Mouse (Mus musculus): ENCODE data around the gene Dner. TPM values are rescaled to one million over a fixed set of nuclear protein-coding genes. Genes with fewer than 3 reads are reported as not detected.

The Dner gene
- not detected for polyA plus RNA-seq (2017; shearing (Covaris generic))

- no peak for ATAC-seq
Observed at GRCm38 (mm10) chr1:84695517-84696411, at the start of gene Dner. Dner (minus strand) TSS chr1:84696221.

GRCm38 (mm10) chr1:84742156-84742555 is 46.1 kb upstream of the Dner start:
- peak; percentile 83 for ATAC-seq

- no peak for ATAC-seq
Observed at GRCm38 (mm10) chr1:84740080-84740479, 44.1 kb upstream of the Dner start.

DNA sequence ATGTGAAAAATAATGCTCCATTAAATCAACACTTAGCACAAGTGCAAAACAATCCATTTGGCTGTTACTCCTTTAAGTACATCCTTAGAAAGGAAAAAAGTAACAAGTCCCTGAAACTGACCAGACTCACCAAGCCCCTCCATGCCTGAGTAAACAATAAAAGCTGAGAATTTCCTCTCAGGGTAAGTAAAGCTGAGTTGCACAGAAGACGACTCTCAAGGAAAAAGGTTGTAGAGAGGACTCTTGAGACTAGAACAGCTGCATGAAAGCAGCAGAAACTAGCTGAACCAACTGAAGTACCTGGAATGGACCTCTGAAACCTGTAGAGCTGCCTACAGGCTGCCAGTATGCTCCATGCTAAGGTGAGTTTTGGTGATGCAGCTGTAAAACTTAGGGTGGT is 41.1 kb upstream of the Dner start:
- ATAC-seq, result no peak

DNA sequence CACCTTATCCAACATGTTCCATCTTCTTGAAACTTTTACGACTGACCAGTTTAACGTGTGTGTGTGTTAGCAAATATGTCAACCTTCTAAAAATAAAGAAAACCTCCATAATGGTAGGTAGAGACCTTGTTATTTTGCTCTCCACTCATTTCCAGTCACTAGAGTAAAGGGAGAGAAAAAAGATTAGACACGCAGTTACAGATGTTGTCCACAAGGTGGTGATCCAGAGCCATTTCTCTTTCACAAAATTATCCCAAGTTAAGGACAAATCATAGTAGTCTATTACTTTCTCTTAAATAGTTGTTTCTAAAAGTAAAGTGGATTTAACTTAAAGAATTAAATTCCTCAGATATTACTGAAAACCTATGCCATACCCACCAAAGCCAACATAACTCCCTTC is 37.8 kb upstream of the Dner start:
- ATAC-seq, result peak; percentile 54

DNA sequence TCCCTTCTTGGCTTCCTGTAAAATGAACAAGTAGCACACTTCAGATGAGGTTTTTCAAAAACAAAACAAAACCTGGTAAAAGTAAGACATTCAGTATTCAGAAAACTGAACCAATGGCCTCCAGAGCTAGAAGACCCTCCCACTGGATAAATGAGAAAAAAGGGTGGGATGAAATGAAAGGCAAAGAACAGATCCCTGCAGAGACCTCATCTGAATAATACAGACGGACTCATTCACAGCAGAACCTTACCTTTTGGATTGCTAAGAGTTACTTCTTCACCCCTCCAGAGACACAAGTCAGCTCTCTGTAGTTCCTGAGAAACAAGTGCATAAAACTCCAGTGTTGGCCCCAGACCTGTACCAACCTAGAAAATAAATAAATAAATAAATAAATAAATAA is 35.7 kb upstream of the Dner start:
- no peak for ATAC-seq

- no peak for ATAC-seq
Observed at GRCm38 (mm10) chr1:84722841-84723240, 26.8 kb upstream of the Dner start.

GRCm38 (mm10) chr1:84722371-84722770 is 26.4 kb upstream of the Dner start:
- no peak for ATAC-seq

- no peak for ATAC-seq
Observed at GRCm38 (mm10) chr1:84721942-84722341, 25.9 kb upstream of the Dner start.

DNA sequence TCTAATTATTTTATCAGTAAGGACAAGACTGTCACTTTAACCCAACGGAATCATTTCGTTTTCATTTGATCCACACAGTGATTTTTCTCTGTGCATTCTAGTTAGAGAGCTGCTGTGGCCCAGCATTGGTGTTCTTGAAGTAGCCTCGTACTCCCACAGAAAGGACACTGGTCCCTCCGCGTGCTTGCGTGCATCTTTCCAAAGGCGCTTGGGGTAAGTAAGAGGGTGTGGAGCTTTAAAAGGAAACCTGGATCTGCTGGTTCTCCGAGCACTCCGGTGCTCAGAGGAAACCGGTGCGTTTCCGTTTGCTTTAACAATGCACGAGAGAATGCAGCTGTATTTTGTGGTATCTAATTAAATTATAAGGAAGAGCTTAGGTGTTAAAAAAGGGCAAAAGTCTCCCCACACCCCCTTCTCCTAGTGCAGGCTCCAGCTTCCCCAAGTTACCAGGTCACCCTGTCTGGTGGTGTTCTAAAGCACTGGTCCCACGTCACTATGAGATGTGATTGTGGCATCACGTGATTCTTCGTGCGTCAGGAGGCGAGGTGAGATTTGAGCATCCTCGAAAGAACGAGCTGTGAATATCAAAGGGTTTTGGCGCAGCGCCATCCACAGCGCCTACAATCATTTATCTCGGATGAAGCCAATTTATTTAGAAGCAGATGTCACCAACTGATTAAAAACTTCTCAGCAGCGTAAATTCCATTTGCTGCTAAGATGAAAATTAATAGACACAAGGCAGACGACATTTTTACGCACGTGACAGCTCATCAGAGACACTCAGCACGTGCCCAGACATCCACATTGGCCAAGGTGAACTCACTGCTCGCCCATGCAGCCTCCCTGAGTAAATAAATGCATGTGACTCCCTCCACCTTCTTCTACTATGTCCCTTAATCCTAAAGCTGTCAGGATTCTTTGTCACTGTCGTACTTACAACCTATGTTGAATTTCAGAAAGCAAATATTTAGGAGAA is 14.1 kb upstream of the Dner start:
- ATAC-seq, result no peak

DNA sequence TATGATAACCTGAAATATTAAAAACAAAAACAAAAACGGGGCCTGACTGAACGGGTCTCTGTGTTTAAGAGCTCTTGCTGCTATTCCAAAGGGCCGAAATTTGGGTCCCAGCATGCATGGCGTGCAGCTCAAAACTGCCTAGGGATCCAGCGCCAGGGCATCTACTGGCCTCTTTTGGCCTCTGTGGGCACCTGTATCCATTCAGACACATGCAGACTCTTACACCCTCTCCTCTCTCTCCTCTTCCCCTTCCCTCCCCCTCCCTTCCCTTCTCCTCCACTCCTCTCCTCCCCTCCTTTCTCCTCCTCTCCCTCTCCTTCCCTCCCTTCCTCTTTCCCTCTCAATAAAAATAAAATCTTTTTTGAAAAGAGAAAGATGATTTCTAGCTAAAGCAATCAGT is 13.4 kb upstream of the Dner start:
- ATAC-seq, result no peak

DNA sequence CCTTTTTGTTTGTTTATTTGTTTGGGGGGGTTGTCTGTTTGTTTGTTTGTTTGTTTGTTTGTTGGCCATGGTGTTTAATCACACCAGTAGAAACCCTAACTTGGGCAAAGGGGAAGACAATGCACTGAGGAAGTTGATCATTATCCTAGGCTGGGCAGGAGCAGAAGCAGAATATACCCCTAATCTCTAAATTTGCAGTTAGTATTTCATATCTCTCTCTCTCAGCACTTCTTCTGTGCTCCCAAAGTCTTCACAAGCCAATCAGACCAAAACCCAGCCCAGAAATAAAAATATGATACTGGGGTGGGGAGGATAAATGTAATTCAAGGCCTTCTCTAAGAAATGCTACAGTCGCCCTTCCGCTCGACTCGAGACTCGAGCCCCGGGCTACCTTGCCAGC is 4.2 kb upstream of the Dner start:
- ATAC-seq, result no peak

GRCm38 (mm10) chr1:84697136-84697535 is 1.1 kb upstream of the Dner start:
- no peak for ATAC-seq

- ATAC-seq, result no peak
Observed at GRCm38 (mm10) chr1:84694688-84695474, 1.1 kb downstream of the Dner start.

DNA sequence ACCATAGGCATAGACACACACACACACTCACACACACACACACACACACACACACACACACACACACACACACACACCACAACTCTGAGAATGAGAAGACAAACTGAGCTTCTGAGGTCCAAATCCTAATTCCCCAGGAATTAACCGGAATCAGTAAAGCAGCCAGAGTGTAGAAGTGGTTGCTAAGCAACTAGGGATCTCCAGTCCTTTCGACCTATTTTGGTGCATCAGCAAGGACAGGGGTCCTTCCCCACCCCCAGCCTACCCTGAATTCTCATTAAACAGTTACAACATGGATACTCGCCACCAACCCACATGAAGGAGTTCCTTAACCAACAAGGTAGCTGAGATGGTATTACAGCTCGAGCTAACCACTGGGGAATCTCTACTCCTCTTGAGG is 18.1 kb downstream of the Dner start:
- ATAC-seq, result no peak

DNA sequence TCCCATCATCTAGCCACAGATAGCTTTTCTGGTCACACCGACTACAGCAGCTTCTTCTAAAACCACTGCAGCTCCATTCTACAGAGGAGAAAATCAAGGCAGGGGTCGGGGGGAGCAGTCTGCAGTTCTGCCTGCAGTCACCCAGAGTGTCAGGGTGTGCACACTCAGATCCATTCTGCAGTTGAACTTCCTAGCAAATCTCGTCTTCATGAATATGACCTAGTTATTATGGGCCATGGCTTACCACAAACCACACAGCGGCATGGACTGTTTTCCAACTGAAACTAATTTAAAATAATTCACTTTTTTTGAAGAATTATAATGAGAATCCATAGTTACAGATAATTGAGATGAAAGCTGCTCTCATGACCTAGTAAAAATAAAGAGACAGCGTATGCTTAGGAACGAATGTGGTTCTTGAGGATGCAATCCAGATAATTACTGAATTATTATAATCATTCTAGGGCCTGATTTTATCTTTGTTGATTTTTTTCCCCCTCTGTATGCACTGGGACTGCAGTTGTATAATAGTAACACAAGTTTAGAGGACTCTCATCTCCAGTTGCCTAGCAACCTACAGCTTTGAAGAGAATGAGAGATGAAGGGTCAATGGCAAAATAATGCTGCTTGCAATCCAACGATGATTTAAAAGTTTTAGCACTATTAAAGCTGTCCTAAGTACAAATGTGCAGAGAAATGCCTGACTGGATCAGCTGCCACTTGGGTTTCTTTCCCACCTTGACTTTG is 27.7 kb downstream of the Dner start:
- no peak for ATAC-seq

DNA sequence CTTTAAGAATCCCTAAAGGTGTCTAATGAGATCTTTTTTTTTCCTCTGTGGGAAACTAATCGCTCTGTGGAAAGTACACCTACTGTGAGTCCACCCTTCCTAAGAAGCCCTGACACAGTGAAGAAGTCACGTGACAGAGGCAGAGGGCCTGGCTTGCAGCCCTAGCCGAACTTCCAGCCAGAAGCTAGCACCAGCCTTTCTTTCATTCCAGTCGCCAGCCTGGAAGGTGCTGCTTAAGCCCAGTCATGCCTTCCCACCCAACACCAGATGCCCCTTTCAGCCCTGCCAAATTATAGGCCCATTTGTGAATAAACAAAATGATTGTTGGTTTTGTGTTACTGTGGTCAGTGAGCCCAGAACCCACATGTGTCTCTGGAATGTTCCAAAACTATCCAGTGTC is 28.4 kb downstream of the Dner start:
- ATAC-seq, result no peak

DNA sequence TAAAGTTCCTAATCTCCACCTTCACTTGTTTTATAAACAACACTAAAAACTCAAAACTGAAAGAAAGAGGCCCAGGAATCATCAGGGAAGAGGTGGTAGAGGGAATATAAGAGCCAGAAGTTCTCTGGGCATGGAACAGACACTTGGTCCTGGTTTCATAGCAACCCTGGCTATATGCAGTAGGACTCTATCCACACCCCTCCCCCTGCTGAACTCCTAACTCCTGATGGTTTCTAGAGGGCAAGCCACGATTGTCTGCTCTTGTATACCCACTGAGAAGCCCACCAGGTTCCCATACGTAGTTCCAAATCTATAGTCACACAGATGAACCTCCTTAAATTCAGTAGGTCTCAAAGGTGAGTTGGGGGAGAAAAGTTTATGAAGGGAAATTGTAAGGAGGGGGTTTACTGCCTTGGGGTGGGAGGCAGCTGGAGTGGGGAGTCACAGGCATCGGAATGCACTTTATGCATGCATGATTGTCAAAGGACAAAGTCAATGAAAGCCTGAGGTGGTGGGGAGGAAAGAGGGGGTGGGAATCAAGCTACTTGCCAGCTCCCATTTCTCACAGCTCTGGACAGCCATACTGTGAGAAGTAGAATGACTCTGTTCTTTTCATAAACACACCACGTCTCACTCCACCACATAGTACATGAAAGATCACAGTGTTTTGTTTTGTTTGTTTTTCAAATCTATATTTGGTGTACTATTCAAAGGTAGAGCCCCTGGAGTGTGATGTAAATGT is 31.5 kb downstream of the Dner start:
- no peak for ATAC-seq

DNA sequence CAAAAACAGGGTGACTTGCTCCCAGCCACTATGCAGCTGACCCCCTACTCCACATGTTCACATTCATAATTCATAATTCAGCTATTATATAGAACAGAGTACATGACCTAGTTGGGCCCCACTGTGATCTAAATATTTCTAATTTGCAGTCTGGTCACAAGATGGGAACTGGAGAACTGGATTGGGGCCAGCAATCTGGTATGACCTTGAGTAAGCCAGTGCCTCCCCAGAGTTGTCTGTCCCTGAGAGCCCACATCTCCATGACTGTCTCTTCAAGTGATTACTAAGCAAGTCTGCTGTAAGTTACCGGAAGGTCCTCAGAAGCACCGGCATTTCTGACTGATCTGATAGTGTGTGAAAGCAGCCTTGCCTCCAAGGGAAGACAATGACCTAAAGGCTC is 49.2 kb downstream of the Dner start:
- ATAC-seq, result no peak

GRCm38 (mm10) chr1:84640463-84640862 is 55.6 kb downstream of the Dner start:
- no peak for ATAC-seq

GRCm38 (mm10) chr1:84636890-84637289 is 59.1 kb downstream of the Dner start:
- ATAC-seq, result no peak

Data from activated CD4-positive, CD25-positive, alpha-beta regulatory T cell, adult 4 months (primary cell).